Mouse (Mus musculus) left cerebral cortex, postnatal 4 days (tissue): ENCODE results near the gene Lin37. TPM values are rescaled to one million over a fixed set of nuclear protein-coding genes. Genes with fewer than 3 reads are reported as not detected.

Experiments
- DNase-seq: peaks from one replicate; pipeline ENCODE4 v3.0.0-alpha.2; 2022
- intact Hi-C: fragments of 180-260 bp; cut with DNase I; formaldehyde crosslinking; loops from one replicate; pipeline ENCODE4 v1.15.1; 2025
- microRNA-seq: library from miRNA; unstranded; fragments of <30 nt; microRNA quantifications from one replicate; pipeline ENCODE4 v1.2.0, GENCODE M21; 2022
- total RNA-seq, 2 experiments: library from RNA; stranded (reverse); gene quantifications; 2 replicates each; pipeline ENCODE4 v1.2.3; 2021

Lin37 gene
- total RNA-seq, 2 experiments from 2014 or later = 29.6 to 34.6 TPM

DNA sequence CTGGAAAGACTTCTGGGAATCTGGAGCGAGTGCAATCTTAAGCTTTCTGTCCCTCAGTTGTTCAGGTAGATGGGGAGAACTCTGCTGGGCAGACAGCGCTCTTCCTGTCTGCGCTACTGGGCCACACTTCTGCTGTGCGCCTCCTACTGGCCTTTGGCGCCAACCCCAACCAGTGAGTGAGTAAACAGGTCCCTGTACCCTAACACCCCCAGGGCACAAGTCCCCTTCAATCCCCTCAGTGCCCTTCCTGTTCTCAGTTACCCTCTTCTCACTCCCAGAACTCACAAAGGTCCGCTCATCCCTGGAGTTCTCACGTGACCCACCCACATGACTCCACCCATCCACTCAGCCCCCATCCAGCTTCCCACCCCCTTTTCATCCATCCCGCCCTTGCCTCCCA, 41.3 kb downstream of the Lin37 start:
- no peak for DNase-seq
- intact Hi-C loops = no loop called here

DNA sequence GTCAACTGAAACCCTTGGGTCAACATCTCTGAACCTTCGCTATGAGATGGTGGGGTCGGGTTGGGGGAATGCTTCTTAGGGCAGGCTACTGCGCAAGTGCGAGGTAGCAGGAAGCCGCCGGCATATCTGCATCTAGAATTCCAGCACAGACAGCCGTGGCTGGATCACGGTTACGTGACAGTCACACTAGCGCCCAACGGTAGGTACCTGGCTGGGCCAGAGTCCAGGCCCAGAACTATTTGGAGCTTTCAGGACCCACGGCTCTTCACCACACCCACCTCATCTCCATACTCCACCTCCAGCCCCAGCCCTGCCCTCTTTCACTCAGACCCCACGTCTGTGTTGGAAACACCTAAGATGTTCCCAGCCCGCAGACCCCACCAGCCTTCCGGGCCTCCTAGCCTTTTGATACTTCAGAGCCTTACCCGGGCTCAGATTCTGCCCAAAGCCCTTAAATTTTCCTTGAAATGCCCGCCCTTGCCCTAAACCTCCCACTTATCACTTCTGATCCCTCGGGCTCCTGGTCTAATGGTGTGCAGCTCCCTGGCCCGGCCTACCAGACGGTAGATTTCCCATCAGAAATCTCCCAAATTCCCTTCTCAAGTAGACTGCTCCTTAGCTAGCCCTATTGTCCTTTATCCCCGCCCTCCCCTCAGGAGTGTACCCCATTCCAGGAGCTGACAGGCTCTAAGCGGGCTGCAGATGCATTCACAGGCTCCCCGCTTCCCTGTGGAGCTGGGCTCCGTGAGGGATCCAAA, 44.5 kb downstream of the Lin37 start:
- intact Hi-C loops = no loop called here

DNA sequence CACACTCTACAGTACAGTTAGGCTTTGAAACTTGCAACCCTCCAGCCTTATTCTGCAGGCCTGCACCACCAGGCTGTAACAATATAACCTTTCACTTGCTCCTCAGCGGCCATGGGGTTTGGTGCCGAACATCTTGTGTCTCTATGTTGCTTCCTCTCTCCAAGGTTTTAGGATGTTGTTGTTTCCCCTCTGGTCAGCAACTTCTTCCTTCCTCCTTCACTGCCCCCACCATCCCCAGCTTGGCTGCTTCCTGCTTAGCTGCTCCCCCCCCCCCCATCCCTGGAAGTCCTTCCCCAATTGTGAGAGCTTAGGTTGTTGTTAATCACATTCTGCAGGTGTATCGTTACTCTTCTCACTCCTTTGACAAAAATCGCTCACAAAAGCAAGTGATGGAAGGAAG, 51.6 kb downstream of the Lin37 start:
- DNase-seq = no peak
- intact Hi-C loops = no loop called here

More for the DNA sequence above, 44.5 kb downstream of the Lin37 start:
- DNase-seq = no peak

Small RNAs within 50 kb of the gene (microRNA-seq; reads per million reads assigned to microRNA genes)
- gene Gm38670 (not detected), gene Mir3569 (1.5 reads per million)

Other genes with a start within 250 kb of the Lin37 start
- gene Syne4, start 245.0 kb downstream of the Lin37 start, total RNA-seq = 1 to 10 TPM; 6.9 to 8.3 TPM
- gene E130208F15Rik, start 238.1 kb downstream of the Lin37 start, total RNA-seq = under 1 TPM; 0.58 to 0.66 TPM
- 1 to 10 TPM; 7.1 to 7.4 TPM for gene Sdhaf1, start 235.9 kb downstream of the Lin37 start, total RNA-seq
- gene Lrfn3, start 197.1 kb downstream of the Lin37 start, total RNA-seq = 10 to 100 TPM; 46.3 to 50.7 TPM
- gene Tyrobp, start 146.1 kb downstream of the Lin37 start, total RNA-seq = 10 to 100 TPM; 10.4 to 11.0 TPM
- gene Hcst, start 140.0 kb downstream of the Lin37 start, total RNA-seq = not detected
- gene Nfkbid, start 138.1 kb downstream of the Lin37 start, total RNA-seq = 1 to 10 TPM; 2.1 to 3.0 TPM
- gene Aplp1, start 114.3 kb downstream of the Lin37 start, total RNA-seq = 100 to 1,000 TPM; 739 to 767 TPM
- gene Kirrel2, start 102.1 kb downstream of the Lin37 start, total RNA-seq = under 1 TPM; 0.26 to 0.56 TPM
- gene Nphs1, start 101.5 kb downstream of the Lin37 start, total RNA-seq = under 1 TPM in 1 of 2 experiments, not detected in 1; 0.08 TPM
- under 1 TPM in 1 of 2 experiments, not detected in 1; 0.66 TPM for gene Prodh2, start 66.2 kb downstream of the Lin37 start, total RNA-seq
- 100 to 1,000 TPM; 356 to 358 TPM for gene Arhgap33, start 24.8 kb downstream of the Lin37 start, total RNA-seq
- 1 to 10 TPM; 4.7 to 5.5 TPM for gene Hspb6, start 7.7 kb downstream of the Lin37 start, total RNA-seq
- gene Proser3, start 7.5 kb downstream of the Lin37 start, total RNA-seq = 10 to 100 TPM in 1 of 2 experiments, 1 to 10 TPM in 1; 7.6 to 10.1 TPM
- 10 to 100 TPM; 50.6 to 56.7 TPM for gene U2af1l4, start 3.5 kb upstream of the Lin37 start, total RNA-seq
- 1 to 10 TPM; 5.9 to 6.3 TPM for gene Gm49396, start 3.5 kb upstream of the Lin37 start, total RNA-seq
- 10 to 100 TPM; 78.5 to 81.4 TPM for gene Psenen, start 3.8 kb upstream of the Lin37 start, total RNA-seq
- gene Igflr1, start 5.6 kb upstream of the Lin37 start, total RNA-seq = 1 to 10 TPM; 3.1 to 3.6 TPM
- gene Kmt2b, start 28.9 kb upstream of the Lin37 start, total RNA-seq = 10 to 100 TPM; 69.9 to 79.7 TPM
- not detected for gene Zbtb32, start 39.1 kb upstream of the Lin37 start, total RNA-seq
- under 1 TPM; 0.24 to 0.54 TPM for gene Upk1a, start 53.0 kb upstream of the Lin37 start, total RNA-seq
- 100 to 1,000 TPM; 573 to 579 TPM for gene Cox6b1, start 66.3 kb upstream of the Lin37 start, total RNA-seq
- gene Etv2, start 76.0 kb upstream of the Lin37 start, total RNA-seq = not detected
- 10 to 100 TPM; 81.9 TPM for gene Rbm42, start 90.5 kb upstream of the Lin37 start, total RNA-seq
- gene Haus5, start 105.2 kb upstream of the Lin37 start, total RNA-seq = 10 to 100 TPM; 12.7 to 13.3 TPM
- gene Pmis2, start 111.8 kb upstream of the Lin37 start, total RNA-seq = not detected
- not detected for gene 2200002J24Rik, start 139.1 kb upstream of the Lin37 start, total RNA-seq
- gene Atp4a, start 152.4 kb upstream of the Lin37 start, total RNA-seq = 1 to 10 TPM; 4.0 to 5.1 TPM
- 100 to 1,000 TPM; 130 to 146 TPM for gene Tmem147, start 169.7 kb upstream of the Lin37 start, total RNA-seq
- gene Gapdhs, start 183.8 kb upstream of the Lin37 start, total RNA-seq = not detected
- gene Sbsn, start 191.6 kb upstream of the Lin37 start, total RNA-seq = 10 to 100 TPM in 1 of 2 experiments, 1 to 10 TPM in 1; 8.5 to 12.2 TPM
- 1 to 10 TPM; 1.4 to 1.7 TPM for gene Dmkn, start 203.9 kb upstream of the Lin37 start, total RNA-seq
- not detected for gene Krtdap, start 228.1 kb upstream of the Lin37 start, total RNA-seq